Mouse (Mus musculus) cerebellum, adult 18-20 months (tissue): Measurements from ENCODE around the gene Ddx23.

Source experiments
- DNase-seq, 2 experiments: peaks; one replicate each; pipeline ENCODE4 v3.0.0; 2021

Gene Ddx23

DNA sequence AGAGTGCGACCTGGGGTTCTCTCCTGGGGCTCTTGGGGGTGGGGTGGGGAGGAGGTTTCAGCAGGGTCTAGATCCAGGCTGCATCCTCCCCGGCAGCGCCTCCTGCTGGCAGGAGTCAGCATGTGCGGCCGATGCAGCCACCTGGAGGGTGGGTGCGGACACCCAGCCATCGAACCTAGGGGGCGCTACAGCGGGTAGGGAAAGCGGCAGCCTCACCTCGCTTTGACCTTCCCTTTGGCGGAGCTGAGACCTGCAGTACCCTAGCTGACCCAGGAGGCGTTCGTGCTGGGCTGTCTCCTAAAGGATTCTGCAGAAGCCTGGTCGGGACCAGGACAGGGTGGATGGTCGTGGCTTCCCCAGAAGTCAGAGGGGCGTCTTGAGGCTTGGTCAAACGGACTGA is 31.2 kb downstream of the Ddx23 start:
- DNase-seq, result peak; percentile 65 to 78

DNA sequence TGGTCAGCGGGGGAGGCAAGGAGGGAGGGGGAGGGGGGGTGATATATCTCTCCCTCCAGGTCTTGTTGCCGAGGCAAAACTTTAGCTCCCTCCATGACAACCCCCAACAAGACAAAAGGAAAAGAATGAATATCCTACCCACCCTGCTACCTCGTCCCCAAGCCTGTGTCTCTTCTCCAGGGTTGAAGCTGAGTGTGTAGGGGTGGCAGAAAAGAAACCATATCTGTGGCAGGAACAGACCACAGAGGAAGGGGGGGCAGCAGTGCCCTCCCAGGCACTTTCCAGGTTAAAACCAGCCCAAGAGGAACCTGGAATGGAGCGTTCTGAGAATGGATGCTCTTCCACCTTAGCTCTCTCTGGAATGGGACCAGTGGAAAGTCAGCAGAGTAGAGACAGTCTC is 32.2 kb downstream of the Ddx23 start, which contains the start of gene Cacnb3:
TSS of gene Cacnb3 (plus strand) at position 301 of the 400 bp plus-strand sequence.
- no peak for DNase-seq

DNA sequence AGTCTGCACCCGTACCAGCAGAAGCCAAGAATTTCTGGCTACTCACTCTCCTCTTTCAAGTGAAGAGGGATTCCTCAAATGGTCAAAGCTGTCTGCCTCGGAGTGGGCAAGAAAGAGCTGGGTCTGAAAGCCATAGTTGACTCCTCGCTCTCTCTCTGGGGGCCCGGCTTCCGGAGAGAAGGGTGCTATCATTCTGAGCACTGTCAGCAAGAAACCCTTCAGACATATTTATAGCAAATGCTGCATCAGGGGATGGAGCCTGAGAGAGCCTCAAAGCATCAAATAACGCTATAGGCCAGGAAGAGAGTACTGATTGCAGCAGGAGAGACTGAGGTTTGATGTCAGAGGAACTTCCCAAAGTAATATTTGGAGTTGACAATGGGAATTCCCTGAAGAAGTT is 33.2 kb downstream of the Ddx23 start:
- DNase-seq, result no peak

DNA sequence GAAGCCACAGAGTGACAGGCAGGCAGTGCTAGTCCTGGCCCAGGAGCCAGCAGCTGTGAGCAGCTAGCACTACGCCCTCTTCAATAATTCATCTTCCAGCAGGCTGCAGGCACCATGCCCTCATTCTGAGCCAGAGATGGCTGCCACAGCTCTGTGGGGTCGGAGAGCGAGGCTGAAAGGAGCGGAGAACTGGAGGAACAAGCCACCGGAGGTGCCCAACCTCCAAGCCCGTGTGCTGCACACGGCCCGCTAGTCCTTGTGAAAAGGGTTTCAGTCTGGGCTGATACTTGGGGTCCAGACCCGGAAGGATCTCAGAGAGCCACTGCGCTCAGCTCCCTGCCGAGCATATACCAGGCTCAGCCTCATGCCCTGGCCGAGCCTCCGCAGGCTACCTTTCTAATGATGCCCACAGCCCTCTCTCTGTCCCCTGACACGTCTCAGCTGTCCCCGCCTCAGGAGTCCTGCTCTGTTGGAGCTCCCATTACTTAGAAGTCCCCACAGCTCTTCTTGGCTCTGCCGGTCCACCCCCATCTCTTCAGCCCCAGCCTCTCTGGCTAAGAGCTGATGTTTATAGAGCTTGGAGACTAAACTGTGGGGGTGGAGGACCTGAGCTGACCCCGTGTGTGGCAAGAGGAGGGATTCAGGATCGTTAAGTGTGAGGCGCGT is 34.0 kb downstream of the Ddx23 start:
- no peak for DNase-seq

DNA sequence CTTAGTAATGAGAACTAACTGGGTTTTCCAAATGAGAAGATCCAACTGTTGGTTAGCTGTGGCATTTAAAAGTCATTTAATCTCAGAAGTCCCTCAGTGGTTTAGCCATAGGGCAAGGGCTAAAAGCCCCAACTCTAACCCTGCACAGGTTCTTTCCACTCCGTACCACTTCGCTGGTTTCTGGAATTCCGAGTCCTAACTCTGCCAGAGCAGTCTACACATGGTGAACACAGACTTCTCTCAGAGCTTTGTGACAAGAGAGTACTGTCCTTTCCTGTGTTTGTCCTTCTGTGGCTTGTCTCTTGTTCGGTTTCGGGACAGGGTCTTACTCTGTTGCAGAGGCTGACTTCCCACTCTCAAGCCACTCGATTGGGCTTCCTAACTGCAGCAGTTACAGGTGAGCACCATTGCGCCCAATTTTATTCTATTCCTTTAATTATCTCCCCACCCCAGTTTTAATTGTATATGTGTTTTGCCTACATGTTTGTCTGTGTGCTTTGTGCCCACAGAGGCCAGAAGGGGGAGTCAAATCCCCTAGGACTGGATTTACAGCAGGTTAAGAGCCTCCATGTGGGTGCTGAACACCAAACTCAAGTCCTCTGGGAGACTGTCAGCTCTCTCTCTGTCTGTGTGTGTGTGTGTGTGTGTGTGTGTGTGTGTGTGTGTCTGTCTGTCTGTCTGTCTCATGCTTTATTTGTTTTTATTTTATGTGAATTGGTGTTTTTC is 36.0 kb downstream of the Ddx23 start:
- no peak for DNase-seq

DNA sequence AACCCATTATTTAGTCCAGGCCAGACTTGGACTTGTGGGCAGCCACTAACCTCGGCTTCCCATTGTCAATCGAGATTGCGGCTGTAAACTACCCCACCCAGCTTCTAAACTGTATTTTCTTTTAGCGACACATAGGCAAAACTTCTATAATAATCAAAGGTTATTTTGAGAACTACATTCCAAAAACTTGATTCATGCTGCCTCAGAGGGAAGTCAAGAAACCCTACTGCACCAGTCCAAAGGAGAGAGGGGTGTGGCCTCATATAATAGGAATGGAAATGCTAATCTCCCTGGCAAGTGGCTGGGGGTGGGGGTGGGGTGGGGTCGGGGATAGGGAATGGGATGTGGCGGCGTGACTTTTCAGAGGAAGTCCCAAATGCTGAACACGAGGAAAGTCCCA is 36.6 kb downstream of the Ddx23 start:
- DNase-seq, result no peak

DNA sequence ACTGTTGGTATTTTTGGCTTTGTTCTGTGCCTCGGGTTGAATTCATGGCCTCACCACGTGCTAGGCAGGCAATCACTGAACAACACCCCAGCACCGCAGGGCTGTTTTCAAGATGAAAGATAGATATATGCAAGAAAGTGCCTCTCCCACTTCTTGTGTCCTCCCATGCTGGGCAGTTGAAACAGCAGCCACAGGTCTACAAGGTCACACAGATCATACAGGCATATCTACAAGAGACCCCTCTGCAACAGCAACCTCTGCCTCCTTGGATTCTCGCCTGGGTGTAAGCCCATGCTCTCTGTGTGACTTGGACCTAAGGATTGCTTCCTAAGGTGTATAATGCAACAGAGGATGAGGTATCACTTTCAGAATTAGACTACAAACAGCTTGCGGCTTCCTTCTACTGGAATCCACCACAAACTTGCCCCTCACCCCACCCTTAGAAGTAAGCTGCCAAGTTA is 39.3 kb downstream of the Ddx23 start:
- no peak for DNase-seq

DNA sequence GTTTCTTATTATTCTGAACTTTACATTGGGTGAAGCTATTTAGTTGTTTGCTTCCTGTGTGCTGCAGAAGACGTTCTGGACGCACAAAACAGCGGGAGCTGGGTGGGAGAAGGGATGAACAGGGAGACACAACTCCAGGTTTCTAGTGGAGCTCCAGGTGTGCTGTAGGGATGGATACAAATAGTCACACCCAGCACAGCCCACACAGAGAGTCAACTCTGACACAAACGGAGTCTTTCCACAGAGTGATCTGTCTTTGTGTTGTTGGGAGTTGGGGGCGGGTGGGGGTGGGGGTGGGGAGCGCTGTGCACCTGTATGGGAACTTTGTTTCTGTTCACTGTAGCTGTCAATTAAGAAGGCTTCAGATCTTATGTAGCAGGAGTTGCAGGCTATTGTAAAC is 40.0 kb downstream of the Ddx23 start:
- no peak for DNase-seq

DNA sequence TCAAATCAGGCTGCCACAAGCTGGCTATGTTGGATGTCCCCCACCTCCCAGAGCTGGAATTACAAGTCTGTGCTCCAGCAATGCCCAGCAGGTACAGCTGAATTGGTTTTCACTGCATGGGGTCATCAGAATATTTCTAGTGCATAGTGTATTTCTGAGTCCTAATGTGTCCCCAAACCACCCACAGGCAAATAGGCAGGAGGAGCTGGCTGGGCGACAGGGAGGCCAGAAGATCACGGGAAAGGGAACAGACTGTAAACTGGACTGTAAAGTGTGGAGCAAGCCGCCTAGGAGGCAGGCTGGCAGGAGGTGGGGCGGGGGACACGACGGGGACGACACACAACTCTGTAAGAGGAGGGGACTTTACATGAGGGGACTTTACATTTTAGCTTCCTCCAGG is 40.5 kb downstream of the Ddx23 start:
- DNase-seq, result no peak

DNA sequence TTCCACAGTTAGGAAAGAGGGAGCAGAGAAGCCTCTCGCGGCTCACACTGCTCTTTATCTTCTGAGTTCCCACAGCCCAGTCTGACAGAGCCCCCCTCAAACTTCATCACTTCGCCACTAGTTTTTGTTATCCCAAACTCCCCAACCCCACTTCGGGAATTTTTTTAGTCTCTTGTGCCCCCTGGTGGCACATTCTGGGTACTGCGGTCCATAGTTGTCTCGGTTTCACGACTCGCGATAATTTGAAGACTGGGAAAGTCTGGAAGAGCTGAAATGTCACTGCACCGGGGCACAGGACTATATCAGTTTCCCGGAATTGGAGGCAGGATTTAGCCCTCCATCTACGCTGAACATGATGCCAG is 45.5 kb downstream of the Ddx23 start:
- DNase-seq, result peak; percentile 59 to 84

DNA sequence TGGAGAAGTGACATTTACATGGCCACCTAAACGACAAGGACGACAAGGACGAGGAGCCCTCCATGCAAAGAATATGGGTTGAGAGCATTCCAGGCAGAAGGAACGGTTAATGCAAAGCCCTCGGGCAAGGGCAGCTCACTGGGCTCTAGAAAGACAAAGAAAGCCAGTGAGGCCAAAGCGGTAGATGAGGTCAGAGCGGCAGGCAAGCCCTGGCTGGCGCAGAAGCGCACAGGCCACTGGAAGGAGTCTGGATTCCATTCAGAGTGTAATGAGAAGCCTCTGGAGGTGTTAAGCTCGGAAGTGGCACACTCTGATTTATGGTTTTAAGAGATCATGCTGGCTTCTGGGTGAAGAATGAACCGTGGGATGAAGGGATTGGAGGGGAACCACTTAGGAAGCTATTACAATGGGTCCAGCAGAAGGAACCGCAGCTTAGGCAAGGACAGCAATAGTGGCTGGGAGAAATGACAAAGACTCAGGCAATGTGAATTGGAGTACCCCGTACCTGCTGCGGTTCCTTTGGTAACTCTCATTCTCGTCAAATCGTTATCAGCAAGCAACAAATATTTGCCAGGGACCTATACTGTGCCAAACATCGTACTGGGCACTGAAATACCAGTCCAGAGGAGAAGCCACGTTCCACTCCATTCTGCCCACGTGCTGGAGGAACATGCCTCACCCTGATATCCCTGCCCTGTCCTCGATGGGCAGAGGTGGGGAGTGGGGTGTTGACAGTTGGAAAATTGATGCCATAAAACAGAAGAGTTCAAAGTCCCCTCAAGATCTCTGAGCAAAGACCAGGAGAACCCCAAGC is 46.1 kb downstream of the Ddx23 start:
- DNase-seq, result no peak

DNA sequence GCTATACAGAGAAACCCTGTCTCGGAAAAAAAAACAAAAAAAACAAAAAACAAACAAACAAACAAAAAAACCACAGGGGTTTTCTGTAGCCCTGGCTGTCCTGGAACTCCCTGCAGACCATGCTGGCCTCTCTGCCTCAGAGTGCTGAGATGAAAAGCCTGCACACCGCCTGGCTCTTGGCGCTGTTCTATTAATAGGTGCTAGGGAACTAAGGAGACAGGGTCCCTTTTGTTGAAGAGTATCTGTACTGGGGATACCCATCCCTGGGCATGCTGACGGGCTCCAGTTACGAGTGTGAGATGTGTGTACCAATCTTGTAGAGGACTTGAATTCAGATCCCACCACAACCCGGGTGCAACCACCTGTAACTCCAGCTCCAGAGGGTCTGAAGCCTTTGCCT is 46.9 kb downstream of the Ddx23 start:
- DNase-seq, result no peak

DNA sequence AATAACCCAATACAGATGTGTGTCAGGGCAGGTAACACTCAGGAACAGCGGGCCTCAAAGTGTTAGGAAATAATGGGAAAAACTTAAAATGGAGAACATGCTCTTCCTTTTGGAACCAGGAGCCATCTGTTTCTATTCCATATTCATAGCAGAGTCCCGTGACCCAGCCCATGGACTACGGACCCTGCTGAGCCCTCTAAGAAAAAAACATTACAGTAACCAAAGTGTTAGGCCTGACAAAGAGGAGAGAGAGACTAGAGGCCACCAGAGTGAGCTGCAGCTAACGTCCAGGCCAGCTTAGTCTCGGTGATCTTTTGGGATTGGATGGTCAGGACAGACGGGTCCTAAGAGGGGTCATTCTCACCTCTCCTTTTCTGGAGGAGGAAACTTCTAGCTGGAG is 47.7 kb downstream of the Ddx23 start:
- no peak for DNase-seq

DNA sequence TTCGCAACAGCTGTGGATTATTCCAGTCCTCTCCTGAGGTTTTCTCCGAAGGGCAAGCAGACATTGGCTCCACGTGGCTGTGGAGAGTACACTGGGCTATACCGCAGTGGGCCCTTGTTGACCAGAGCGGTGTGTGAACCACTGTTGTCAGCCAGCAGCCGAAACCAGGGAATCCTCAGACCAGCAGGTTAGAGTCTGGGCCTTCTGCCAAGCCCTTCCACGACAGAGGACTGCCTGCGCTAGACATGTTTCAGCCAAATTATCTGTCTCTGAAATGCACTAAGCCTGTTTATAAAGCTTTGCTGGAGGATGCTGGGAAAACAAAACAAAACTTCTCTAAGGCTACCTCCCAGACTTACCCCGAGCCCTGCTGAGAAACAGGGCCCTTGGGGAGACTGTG is 48.1 kb downstream of the Ddx23 start:
- peak; percentile 62 to 68 for DNase-seq

DNA sequence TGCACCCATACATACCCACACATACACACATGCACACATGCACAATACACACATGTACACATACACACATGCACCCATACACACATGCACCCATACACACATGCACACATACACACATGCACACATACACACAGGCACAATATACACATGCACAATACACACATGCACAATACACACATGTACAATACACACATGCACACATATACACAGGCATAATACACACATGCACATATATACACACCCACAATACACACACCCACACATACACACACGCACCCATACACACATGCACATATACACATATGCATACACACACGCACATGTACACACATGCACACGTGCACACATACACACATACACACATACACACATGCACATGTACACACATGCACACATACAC is 50.5 kb downstream of the Ddx23 start:
- no peak for DNase-seq

DNA sequence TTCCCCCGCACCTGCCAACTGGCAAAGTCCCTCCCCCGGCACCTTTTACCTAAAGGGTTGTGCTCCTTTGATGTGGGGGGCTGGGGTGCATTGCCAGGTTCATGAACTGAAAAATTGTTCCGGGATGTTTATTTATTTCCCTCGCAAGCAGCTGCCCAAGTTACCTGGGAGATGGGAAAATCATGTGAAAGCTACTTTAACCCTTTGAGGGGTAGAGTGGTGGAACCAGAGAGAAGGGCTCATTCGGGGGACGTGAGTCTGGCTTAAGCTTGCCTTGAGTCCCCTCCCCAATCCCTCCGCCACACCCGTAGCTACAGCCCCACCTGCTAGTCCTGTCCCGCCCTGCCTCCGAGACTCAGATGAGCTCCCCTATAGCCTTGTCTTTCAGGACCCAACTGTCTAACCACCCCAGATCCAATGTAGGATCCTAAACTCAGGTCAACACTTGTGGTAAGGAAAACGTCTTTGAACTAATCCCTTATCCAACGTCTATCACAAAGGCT is 52.5 kb downstream of the Ddx23 start:
- peak in 1 of 2 experiments; percentile 54 for DNase-seq

DNA sequence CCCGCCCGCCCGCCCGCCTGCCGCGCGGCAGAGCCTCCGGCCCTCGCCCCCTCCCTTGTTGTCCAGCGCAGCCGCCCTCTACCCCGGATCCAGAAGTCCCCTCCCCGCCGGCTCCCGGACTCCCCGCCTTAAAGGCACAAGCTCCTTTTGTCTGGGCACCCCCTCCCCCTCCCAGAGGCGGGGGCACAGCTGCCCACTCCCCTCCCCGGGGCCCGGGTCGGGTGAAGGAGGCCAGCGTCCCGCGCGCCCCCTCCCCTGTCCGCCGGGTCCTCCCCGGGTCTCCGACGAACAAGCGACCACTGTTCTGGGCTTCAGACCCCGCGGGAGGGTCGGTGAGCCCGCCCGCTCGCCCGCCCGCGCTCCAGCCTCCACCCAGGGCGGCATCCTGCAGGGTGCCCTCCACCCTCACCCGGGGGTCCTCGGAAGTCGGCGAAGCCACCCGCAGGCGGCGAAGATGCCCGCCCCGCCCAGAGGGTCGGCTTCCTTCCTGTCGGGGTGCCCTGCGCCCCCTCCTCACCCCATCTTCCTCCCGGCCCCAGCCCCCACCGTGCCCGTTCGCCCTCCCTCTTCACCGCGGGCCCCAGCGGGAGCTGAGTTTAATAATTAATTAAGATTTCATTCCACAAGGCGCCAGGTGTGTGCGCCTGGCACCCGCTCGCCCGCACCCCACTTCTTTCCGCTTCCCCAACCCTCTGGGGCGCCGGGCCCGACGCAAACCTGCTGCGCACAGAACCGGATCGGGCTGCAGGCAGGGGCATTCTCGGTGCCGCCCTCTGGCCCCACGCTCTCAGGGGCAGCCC is 53.2 kb downstream of the Ddx23 start, which contains the start of gene Adcy6:
TSS of gene Adcy6 (minus strand) at position 746 of the 800 bp plus-strand sequence.
- peak; percentile 75 to 77 for DNase-seq

DNA sequence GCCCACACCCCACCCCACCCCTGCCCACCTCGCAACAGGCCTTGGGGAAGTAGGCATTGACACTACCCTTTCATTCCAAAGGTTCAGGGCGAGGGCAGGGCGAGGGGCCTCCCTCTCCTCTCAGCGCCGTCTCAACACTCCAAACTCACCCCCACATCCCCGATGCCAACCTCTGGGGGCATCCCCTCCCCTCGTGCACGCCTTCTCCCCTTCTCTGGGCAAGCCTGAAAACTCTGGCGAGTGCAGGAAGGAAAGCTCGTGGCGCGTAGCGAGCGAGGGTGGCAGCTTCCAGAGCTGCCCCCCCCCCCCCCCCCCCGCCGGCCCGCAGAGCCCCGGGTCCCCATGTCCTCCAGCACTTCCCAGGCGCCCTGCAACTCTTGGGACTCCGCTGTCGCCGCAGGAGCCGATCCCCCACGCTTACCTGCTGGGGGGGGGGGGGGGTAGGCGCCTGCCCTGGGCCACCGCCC is 53.9 kb downstream of the Ddx23 start:
- DNase-seq, result peak in 1 of 2 experiments; percentile 30

DNA sequence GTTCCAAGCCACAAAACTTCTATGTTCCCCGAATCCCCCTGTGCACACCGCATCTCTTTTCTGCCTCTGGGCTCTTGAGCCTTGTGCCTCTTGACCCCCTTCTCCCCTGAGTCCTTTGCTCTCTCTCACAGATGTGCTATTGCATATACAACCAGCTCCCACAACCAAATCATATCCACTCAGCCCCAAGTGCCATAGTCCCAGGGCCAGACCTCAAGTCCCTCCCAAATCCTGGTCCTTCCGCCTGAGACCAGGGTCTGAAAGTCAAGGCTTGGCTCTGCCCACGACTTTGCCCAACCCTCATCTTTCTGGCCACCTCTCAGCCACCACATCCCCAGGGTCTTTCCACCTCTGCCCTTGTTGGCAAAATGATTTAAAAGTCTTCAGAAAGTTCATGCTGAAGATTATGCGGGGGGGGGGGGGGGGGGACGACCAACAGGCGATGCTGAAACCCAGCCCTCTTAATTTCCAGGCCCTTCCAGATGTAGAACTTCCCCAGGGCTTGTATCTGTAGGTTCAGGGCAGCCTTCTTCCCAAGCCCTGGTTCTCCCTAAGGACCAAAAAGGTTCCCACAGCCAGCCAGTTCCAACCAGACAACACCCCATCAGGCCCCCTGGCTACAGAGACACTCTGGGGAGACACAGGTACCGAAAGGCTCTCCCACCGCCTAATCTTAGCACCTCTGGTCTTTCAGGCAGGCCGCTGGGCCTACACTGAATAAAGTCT is 54.5 kb downstream of the Ddx23 start:
- no peak for DNase-seq

DNA sequence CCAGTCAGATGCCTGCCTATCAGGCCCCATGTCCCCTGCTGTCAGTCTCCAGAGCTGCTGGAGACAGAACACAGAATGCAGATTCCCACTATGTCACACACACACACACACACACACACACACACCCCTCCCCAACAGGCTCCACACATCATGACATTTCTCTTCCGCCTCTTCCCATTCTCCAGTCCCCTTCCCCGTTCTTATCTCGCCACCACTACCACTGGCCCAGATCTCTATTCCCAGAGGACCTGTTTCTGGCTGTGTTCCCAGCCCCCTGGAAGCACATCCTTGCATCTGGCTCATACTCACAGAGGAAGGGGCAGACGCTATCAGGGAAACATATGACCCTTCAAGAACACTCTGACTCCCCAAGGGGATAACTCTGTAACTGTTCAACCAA is 55.1 kb downstream of the Ddx23 start:
- no peak for DNase-seq

DNA sequence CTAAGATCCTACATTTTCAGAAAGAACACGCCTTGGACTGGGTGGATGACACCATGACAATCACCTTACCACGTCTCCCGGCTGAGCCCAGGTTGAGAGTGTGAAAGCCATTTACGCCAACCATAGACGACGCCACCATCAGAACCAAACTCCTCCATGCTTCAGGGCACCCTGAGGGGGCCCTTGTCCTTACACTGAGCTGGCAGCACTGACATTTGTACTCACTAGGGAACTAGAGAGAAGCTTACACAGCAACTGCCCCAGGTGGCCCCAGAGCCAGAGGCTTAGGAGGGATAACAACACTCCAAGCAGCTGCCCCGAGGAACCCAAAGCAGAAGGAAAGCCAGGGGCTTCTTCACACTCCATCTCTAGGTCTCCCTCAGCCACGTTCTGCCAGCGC is 56.0 kb downstream of the Ddx23 start:
- no peak for DNase-seq

DNA sequence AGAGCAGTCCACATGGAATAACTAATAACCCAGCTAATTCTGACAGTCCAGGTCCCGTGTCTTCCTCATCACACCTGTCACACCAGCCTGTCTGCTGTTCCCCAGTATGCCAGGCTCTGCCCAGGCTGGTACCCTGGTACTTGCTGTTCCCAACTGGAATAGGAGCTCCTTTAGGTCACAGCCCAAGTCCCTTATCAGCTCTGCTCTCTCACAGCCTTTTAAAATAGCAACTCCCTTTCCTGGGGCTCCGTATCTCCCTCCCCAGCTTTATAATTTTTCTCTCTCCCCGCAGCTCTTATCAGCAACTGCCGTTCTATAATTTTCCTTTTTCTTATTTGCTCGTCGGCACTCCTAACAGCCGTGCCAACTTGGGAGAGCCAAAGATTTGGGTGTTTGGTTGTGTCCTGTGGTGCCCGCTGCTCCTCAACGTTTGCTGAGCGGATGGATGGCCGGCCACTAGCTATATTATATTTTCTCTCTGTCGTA is 56.6 kb downstream of the Ddx23 start:
- DNase-seq, result no peak
